Mouse (Mus musculus) gastrocnemius, adult 8-10 months (tissue): ENCODE data around the gene Gm49405. TPM values are rescaled to one million over a fixed set of nuclear protein-coding genes. Genes with fewer than 3 reads are reported as not detected.
"Not testable (repeated sequence)": the region's sequence is repeated elsewhere in the genome, so short reads cannot be mapped to it uniquely, and the experiment has no call there.

Experiments used
- DNase-seq, 2 experiments: peaks; one replicate each; pipeline ENCODE4 v3.0.0; 2022; ENCODE audit warnings: low spot score in 2 of 2
- total RNA-seq, 4 experiments: library from RNA; stranded (reverse); gene quantifications; 2 replicates each; pipeline ENCODE4 v1.2.4; 2022

The Gm49405 gene
- total RNA-seq, 4 experiments from 2014 or later, result 0.12 to 0.39 (median 0.15) TPM

DNA sequence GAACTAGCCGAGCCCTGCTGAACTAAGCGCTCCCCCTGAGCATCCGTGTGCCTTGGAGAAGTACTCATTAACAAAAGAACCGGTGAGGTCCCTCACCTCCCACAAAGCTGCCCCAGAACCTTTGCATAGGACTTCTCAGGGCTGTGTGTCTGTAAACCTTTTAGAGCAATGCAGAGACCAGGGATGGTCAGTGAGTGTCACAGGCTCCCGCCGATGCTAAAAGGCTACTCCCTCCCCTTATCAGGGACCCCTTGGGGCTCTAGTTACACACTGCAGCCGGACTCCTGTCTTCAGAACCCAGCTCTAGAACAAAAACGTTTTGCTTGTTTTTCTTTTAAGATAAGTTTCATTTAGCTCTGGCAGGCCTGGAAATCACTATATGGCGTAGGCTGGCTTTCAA lies 12.6 kb downstream of the Gm49405 start:
- no peak for DNase-seq

DNA sequence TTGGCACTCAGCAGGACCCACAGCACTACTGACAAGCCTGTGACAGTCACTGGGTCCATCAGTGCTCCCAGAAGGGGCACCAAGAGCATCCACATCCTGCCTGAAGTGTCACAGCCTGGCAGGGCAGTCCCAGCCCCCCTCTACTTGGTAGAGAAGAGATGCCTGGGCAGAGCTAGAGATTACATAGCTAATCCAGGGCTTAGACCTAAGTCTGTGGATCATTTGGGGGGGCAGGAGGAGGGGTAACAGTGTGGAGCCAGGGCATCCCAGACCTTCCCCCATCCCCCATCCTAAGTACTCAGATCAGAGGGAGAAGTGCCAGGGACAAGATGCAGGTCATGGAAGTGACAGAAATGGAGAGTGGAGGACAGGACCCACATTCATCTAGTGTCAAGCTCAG lies 14.4 kb downstream of the Gm49405 start:
- DNase-seq, result no peak

- DNase-seq, result no peak
Observed at GRCm38 (mm10) chr19:4015635-4016034, 15.2 kb downstream of the Gm49405 start.

DNA sequence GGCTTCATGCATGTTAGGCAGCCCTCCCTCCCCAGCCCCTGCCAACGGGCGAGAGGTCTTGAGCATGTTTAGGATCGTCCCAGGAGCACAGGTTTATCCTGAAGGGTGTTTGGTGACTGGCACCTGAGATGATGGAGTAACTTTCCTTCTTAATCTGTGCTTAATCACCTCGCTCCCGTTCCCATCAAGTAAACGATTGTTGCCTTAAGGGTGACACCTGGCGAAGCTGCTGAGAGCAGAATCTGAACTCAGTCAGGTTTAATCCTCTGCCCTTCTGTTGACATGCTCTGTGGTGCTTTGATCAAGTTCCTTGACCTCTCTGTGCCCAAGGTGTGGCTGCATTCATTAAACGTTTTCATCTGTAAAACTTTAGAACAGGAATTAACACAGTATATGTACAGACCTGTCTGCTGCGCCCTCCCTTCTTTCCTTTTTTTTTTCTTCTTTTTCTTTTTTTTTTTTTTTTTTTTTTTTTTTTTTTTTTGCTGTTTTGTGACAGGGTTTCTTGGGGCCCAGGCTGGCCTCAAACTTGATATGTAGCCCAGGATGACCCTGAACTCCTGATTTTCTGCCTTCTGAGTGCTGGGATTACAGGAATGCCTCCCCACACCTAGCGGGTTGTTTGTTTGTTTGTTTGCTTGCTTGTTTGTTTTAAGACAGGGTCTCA lies 17.6 kb downstream of the Gm49405 start:
- no peak for DNase-seq

DNA sequence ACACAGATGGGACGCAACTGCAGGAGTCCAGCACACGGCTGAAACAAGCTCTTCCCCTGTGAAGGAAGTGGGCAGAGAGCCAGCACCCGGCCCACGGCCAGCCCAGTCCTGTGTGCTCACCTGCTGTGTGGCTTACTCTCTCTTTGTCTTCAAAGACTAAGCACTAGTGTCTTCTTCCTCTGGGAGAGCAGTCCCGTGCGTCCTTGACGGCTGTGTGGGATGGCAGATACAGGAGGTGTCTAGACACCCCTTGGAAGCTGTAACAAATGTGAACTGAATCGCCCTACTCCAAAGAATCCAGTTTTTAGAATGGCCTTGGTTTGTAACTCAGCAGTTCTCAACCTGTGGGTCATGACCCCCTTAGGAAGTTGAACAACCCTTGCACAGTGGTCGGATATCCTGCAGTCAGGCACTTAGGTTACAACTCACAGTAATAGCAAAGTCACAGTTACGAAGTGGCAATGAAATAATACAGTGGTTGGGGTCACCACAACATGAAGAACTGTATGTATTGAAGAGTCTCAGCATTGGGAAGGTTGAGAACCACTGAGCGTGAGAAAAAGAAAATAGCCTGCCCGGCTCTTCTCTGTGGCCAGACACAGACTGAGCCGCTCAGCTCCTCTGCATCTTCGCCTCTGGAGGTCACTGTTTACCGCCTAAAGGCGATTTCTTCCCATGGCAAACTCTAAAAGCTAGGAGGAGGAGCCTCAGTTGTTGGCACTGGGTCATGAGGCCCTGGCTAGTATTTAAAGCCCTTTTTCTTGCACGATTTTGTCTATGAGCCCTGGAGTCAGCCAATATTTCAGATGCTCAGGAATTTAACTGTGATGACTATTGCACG lies 18.5 kb downstream of the Gm49405 start:
- peak; percentile 75 to 82 for DNase-seq

DNA sequence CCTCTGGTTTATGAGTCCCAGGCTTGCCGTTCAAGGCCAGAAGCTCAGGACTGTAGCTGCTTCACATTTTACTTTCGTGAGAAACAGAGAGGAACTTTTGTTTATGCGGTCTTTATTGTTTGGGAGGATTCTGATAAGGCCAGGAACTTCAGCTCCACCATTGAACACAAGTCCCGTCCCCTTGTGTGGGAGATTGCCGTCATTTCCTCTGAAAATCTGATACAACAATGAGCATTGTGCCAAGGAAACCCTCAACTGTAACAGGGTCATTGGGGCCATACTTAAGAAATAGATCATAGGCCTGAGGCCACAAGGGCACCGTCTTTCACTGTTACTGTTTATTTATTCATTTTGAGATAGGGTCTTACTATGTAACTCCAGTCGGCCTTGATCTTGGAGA lies 22.8 kb downstream of the Gm49405 start:
- DNase-seq, result no peak

GRCm38 (mm10) chr19:4027576-4027975 lies 27.1 kb downstream of the Gm49405 start:
- DNase-seq, result no peak

GRCm38 (mm10) chr19:4032668-4033067 lies 32.2 kb downstream of the Gm49405 start:
- DNase-seq, result no peak

- DNase-seq, result no peak
Observed at GRCm38 (mm10) chr19:4033298-4033697, 32.9 kb downstream of the Gm49405 start.

GRCm38 (mm10) chr19:4033742-4034141 lies 33.3 kb downstream of the Gm49405 start:
- no peak for DNase-seq

DNA sequence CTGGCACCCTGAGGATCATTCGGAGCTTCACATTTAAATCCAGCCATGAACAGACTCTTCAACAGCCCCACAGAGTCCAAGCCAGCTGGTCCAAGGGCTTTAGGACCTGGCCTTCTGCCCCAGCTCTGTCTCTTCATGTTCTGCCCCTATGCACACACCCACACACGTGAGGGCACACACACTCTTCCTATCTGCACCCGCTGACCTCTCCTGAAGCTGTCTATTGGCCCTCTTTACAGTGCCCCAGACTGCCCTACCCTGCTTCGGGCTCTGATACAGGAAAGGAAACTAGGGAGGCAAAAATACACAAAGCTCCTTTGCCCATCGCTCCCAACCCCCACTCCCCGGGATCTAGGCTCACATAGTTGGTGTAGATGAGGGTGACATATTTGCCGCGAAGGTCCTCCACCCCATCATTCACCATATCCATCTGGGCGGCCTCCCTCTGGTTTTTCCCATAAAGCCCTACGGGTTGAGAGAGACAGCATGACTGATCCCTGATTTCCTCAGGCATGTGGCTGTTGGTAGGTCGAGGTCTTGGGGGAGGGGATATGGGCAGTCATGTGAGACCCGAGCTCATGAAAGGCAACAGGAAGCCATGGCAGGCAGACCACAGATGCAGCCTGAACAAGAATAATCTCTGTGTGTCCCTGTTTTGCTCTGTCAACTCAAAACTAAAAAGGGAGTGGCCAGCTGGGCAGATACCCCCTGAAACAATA lies 36.1 kb downstream of the Gm49405 start:
- DNase-seq, result no peak

DNA sequence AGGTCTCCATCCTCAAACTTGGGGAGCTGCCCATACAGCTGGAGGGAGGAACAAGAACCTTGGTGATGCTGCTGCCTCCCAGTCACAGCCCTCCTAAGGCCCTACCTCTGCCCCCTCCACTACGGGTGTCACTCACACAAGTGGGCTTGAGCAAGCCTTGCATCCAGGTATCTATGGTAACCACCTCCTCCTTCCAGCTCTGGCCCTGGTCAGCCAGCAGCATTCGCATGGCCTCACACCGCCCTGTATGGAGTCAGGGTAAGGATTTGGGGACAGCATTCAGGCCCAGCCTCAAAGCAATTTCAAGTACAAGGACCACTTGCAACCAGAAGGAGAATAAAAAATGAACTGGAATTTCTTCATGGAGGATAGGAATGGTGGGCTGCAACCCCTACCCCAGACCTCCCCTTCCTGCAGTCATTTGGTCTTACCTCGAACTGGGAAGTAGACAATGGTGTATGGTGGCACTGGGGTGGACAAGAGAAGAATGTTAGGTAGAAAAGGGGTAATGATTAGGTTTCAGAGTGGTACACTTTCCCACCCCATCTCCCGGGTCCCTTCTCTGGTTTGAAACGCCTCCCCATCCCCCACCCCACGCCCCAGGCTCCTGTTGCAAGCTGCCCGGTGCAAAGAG lies 36.8 kb downstream of the Gm49405 start:
- DNase-seq, result not testable (repeated sequence)

GRCm38 (mm10) chr19:4037788-4038232 lies 37.4 kb downstream of the Gm49405 start, which contains the start of gene Gstp1:
Gene Gstp1 (minus strand): TSS chr19:4037985.
- DNase-seq, result peak; percentile 83 to 88

DNA sequence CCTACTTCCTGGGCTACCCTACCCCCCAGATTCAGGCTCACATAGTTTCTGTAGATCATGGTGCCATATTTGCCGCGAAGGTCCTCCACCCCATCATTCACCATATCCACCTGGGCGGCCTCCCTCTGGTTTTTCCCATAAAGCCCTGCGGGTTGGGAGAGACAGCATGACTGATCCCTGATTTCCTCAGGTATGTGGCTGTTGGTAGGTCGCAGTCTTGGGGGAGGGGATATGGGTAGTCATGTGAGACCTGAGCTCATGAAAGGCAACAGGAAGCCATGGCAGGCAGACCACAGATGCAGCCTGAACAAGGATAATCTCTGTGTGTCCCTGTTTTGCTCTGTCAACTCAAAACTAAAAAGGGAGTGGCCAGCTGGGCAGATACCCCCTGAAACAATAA lies 40.5 kb downstream of the Gm49405 start:
- DNase-seq, result not testable (repeated sequence)

DNA sequence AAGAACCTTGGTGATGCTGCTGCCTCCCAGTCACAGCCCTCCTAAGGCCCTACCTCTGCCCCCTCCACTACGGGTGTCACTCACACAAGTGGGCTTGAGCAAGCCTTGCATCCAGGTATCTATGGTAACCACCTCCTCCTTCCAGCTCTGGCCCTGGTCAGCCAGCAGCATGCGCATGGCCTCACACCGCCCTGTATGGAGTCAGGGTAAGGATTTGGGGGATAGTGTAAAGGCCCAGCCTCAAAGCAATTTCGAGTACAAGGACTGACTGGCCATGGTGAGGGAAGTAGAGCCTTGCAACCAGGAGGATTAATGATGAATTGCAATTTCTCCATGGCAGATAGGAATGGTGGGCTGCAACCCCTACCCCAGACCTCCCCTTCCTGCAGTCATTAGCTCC lies 41.1 kb downstream of the Gm49405 start:
- not testable (repeated sequence) for DNase-seq

DNA sequence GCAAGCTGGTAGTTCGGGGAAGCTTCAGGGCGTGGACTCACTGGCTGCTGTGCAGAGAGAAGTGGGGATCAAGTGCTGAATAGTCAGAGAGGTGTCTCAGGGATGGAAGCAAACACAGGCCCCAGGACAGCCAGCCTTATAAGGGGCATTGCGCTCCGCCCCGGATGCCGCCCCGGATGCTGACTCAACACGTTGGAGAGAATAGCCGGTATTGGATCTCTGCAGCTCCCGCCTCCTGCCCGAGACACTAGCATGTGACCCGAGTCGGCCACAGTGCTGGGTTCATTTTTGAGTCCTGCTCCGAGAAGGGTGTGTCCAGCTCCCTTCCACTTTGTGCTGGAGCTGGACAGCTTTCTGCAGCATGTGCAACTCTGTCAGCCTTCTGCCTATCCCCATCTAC lies 41.7 kb downstream of the Gm49405 start:
- peak; percentile 56 to 74 for DNase-seq

DNA sequence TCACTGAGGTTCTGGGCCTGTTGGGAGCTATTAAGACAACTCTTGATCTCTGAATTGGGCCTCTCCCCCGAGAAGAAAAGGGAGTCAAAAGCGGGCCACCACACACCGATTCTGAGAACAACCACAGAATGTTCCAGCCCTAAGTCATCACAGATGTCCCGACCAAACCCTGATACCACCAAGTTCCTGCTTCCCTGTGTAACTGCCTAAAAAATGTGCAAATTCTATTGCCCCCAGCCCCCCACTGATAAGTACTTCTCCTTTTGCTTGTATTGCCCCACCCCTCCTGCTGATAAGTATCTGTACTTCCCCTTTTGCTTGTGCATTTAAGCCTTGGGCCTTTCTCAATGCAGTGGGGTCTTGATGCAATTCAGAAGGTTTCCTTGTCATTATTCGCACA lies 43.7 kb downstream of the Gm49405 start:
- DNase-seq, result not testable (repeated sequence)

DNA sequence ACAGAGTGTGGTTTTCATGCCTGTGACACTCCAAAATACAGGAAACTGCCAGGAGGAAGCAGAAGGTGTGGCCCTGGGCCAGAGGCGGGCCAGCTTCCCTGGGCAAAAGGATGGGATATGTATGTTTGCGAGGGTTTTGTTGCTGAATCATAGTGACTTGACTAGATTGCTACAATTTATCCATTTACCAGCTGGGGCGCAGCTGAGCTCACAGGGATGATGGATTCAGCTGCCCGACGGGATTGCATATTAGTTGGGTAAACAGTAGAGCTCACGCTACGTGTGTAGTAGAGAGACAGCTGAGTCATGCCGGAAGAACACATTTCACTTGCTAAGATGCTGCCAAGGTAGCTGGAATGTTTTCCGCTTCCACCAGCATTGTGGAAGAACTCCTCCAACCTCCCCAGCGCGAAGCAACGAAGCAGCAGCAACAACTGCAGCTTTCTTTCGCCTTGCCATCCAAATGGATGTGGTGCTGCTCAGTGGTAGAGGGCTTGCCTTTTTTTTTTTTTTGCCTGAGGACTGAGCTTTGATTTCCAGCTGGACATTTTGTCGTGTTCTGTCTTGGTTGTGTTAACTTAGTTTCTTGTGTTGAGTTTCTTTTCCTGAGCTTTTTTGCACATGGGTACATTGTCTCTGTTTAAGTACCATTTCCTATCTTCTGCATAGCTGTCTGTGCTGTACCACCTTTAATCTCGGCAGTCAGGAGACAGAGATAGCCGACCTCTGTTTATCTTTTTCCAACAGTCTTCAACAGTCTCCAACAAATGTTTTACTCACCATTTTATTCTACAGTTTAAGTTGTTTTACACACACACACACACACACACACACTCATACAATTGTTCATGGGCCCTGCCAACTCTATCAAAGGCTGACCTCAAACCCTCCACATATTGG lies 45.8 kb downstream of the Gm49405 start, which contains the start of gene Gstp2:
Gene Gstp2, minus strand, starts transcription at position 58 of the 900 bp plus-strand sequence.
- DNase-seq, result peak; percentile 75 to 82

DNA sequence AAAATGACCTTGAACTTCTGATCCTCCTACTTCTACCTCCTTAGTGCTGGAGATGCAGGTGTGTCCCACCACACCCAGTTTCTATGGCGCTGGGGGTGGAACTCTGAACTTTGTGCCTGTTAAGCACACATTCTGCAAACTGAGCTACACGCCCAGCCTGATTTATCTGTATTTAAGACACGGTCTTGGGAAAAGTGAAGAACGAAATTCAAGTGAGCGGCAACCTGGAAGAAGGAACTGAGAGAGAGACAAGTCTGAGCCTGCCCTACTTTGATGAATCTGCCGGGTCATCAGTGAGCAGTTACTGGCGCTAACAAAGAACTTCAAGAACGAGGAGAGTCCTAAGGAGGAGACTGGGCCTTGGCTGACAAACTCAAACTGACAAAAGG lies 46.4 kb downstream of the Gm49405 start:
- DNase-seq, result no peak

DNA sequence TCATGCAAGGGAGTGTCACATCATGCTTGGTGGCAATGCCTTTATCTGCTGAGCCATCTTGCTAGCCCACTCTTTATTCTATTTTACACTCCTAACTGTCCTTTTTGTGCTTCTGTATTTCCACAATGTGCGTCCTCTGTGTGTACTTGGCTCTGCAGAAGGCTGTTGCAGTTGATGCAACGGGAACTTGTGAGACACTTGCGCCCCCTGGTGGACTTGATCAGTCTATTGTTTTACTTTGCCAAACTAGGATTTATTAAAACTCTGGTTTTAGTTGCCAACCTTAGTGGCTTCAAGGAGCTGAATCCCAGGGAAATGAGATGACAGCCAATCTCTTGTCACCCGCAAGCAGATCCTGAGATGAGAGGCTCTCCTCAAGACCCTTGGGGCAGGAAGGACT lies 47.4 kb downstream of the Gm49405 start:
- DNase-seq, result peak; percentile 55 to 60
